Mouse (Mus musculus) gonadal fat pad, adult 2 months (tissue): Measurements from ENCODE around the gene Irak3. TPM values are rescaled to one million over a fixed set of nuclear protein-coding genes. Genes with fewer than 3 reads are reported as not detected.
"Not testable (repeated sequence)": the region's sequence is repeated elsewhere in the genome, so short reads cannot be mapped to it uniquely, and the experiment has no call there.

Source experiments
- DNase-seq: peaks from one replicate; pipeline ENCODE4 v3.0.0-alpha.2; 2012; ENCODE audit warnings: low read depth
- polyA plus RNA-seq: library from polyadenylated mRNA; depleted of rRNA; stranded (reverse); fragments of >200 nt; gene quantifications from 2 replicates; pipeline ENCODE4 v1.2.3, GENCODE M21; 2012; rRNA removed

Gene Irak3
- 4.9 and 5.4 TPM in 2 replicates for polyA plus RNA-seq

DNA sequence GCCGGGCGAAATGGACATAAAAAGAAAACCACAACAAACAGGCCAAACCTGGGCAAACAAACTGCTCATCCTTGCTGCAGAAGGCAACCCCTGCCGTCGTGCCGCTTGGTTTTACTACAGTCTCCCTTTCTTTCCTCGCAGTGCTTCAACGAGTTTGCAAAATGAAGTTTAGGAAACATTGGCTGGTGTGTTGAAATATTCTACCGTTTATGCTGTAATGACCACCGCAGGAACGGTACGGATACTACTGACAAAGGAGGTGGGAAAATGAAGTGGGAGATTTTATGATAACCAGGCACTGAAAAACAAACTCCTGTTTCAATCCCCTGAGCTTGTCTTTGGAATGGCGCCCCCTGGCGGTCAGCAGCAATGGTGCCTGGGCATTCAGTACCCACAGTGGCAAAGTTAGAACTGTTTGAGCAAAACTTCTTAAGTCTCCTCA lies at the start of gene Irak3:
Irak3 (minus strand) TSS at position 170 of the 442 bp plus-strand sequence.
- no peak for DNase-seq

DNA sequence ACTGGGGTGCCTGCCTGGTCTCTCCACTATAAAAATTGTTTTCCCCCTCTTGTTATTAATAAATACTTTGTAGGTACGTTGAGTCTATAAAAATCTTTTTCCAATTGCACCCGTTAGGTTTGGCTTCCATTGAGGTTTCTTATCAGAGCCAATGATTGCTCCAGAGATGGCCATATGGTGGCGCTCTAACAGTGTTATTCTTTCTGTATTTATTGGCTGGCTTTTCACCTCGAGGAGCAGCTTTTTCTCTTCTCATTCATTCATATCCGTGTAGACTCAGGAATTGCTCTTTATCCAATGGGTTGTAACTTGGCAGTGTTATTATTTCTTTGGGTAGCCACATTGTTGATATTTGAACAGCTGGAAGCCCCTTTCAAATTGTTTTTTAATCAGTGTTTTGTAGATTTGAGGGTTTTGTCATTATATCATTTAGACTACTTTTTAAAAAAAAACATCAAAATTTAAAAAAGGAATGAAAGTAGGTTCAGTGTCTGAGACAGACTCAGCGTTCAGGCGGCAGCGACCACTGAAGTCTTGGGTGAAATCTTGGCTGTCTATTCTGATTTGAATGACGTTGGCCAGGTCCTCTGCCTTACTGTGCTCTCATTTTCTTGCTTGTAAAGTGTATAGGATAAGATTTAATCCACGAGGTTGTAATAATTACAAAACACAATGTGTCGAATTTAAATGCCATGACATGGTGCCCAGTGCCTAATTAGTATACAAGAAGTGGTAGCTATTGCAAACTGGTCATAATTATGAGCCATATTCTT lies 49.2 kb upstream of the Irak3 start:
- DNase-seq: no peak

DNA sequence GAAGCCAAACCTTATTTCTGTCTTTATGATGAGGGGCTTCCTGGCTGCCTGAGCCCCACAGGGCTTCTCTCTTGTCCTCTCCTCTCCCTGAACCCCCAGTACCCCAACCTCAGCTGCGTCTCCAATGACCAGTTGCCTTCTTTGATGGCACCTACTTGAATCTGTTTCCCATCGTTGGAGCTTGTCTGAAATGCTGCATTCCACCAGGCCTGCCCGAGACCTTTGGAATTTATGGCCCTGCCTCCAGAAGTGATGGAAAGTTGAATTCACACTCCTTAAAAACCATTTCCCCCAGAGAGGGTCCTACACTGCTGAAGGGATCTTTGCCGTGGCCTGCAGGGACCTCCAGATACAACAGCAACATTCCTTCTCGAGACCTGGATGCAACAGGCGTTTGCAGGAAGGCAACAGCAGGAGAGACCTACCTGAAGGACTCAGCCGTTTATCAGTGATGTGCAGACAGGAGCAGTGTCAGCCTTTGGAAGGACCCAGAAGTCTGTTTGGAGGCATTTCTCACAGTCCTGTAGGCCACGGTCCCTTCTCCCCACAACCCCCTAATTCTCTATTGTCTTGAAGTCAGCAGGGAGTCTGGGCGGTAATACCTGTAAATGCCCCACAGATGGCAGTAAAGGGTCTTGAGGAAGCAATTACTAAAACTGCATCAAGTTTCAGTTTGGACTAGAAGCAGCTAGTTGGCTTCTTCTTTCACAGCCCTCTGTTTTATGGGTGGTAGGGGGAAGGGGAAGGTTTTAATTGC lies 45.2 kb upstream of the Irak3 start:
- DNase-seq: no peak

DNA sequence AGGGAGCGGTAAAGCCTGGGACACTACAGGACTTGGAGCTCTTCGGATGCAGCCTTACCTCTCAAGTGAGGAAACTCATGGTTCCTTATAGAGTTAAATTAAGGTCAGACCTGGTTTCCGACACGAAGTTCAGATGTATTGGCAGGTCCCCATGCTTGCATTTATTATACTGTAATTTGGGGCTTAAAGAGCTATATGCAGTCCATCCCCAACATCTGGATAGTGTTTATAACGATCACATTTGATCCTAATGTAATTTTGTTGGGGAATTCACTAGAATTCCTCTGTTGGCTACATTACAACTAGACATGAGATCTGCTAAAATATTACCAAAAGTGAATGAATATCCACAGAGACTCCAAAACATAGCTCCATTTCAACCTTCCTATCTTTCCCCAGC lies 43.8 kb upstream of the Irak3 start:
- DNase-seq: no peak

DNA sequence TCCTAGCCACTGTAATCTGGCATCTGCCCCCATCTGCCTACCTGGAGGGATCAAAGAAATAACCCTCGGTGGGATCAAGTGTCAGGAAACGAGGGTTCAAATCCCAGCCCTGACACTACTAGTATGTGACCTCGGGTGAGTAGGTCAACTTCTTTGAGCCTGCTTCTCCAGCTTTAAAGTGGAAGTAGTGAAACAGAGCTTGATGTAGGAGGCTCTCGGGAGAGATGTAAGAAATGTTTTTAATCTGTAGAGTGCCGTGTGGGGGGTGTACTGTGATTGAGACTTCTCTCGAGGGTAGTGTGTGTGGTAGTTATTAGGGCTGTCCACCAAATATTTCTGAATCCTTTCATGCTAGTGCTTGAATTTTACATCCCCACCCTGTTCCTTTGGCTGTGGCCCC lies 40.5 kb upstream of the Irak3 start:
- no peak for DNase-seq

DNA sequence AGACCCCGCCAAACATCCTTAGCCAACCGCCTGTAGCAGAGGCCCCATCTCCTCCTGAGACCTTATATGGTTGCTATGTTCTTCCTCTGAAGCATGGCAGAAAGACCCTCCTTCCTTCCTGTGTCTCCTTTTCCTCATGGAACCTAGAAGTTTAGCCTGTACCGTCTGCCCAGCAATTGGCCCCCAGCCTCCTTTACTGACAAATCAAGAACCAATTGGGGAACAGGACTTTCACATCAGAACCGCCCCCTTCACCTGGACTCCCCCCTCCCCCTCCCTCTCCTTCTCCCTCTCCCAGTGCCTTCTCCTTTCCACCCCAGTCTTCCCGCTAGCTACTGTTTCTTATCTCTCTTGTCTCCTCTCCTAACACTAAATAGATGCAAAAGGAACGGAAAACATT lies 37.5 kb upstream of the Irak3 start:
- no peak for DNase-seq

DNA sequence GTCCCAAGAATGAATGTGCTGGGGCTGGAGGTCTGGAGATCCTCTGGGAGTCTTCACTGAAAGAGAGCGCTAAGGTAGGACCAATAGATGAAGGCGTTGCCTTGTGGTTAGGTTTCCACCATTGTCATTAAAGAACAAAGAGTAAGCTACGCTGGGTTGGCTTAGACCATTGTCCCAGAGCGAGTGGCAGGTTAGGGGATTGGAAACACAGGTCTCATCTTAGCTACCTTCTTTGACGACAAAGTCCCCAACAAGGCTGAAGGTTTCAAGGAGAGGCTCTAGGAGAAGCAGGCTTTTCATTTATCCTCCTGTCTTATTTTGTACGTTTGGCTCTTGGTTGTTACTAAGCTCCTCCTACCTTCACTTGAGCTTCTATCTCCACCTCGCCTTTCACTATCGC lies 36.3 kb upstream of the Irak3 start:
- no peak for DNase-seq

DNA sequence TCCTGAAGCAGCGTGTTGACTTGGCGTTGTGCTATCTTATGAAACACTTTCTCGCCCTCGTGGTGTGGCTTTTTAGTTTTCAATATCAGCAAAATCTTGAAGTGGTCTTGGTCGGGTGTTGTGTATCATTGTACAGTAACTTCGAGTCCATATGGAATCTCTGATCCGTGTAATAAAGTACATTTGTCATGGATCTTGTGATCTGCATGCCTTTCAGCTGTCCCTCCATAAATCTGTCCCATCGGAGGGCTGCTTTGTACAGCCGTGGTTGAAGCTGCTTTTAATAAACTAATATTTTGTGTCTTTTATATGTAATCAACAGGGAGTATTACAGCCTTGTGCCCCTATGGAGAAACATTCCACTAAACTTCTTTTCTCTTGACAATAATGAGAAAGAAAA lies 34.9 kb upstream of the Irak3 start:
- DNase-seq: no peak

DNA sequence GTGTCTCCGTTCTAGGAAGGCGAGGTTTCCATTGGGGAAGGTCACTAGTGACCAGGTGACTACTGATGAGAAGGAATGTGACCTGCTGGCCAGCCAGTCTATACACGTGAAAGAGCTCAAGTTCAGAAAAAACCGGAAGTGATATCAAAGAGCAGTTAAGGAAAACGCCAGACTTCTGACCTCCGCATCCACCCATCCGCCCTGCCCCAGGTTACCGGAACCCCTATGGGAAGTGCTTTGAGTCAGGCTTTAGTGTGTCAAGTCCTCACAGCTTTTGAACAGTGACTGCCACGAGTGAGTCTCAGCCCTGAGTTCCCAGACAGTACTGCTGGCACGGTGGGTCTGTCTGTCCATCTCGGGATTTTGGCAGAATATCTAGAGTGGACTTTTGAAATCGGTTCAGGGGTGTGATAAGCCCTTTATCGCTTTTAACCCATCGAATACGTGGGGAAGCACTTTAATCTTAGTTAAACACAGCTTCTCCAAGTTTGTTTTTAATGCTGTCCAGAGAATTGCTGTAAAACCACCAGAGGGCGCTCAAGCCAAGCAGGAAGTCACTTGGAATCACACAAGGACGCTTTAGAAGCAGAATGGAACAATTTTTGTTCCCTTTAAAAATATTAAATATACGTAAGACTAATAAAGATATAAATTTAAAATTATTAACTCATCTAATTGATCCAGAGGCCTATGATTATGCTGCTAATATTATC lies 31.9 kb upstream of the Irak3 start:
- DNase-seq: no peak

DNA sequence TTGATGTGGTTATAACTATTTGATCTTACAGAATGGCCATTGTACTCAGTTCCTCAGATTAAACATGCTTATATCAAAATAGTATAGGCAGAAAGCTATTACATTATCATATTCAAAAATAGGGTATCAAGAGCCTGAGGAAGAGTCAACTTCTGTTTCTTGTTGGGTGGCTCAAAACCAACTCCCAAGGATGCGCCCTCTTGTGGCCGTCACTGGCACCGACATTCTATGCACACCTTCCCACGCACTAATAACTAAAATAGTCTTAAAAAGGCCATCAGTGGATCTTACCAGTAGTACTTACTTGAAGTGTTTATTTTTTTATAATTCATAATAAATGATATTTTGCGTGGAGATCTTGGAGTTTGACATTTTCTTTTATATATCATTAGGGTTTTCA lies 29.8 kb upstream of the Irak3 start:
- no peak for DNase-seq

DNA sequence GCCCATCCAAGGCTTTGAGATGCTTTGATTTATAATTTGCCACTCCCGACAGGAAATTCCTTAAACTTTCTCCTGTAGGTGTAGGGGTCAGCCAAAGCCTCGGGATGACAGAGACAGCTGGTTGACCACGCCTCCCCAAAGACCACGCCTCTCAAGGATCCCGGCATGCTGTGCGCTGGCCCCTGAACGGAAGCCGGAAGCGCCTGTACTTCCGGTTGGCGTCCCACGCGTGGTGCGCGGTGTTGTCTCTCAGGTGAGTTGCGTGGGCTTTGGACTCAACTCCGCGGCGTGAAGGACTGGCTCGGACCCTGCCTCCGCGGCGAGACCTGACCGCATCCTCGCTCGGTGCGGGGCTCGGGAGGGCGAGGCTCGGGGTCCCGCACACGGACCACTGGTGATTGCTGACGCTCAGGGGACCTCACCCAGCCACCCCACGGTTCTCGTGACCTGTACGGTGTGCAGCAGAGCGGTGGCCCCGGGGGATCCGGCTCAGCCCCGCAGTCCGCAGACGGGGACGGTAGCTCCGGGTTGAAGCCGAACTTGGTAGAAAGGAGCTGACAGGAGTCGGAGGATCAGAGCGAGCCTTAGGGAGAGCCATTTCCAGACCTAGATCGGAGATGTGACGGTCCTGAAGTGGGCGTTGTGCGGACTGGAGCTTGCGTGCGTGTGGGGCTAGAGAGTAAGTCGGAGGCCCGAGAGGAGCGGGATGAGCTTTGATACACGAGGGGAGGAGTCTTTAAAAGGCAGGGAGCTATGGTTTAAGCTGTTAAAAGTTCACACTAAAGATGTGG lies 25.1 kb upstream of the Irak3 start, which contains the start of gene Llph:
Llph (plus strand) TSS at position 200 of the 791 bp plus-strand sequence.
- DNase-seq: no peak

DNA sequence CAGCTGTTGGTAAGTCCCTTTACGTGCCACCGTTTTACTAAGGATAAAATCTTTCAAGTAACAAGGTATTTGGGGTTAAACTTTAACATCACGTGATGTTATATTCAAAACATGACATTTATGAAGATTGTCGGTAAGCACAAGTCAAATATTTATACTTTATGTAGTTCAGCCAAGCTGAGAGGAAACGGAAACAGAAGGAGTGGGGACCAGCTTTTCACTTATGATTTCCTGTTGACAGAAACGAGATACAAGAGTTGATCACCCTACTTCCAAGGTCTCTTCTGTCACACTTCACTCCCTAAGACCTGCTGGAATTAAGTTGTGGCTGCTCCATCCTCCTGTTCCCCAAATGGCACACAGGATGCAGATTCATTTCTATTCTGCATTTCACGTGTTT lies 18.8 kb upstream of the Irak3 start:
- DNase-seq: no peak

DNA sequence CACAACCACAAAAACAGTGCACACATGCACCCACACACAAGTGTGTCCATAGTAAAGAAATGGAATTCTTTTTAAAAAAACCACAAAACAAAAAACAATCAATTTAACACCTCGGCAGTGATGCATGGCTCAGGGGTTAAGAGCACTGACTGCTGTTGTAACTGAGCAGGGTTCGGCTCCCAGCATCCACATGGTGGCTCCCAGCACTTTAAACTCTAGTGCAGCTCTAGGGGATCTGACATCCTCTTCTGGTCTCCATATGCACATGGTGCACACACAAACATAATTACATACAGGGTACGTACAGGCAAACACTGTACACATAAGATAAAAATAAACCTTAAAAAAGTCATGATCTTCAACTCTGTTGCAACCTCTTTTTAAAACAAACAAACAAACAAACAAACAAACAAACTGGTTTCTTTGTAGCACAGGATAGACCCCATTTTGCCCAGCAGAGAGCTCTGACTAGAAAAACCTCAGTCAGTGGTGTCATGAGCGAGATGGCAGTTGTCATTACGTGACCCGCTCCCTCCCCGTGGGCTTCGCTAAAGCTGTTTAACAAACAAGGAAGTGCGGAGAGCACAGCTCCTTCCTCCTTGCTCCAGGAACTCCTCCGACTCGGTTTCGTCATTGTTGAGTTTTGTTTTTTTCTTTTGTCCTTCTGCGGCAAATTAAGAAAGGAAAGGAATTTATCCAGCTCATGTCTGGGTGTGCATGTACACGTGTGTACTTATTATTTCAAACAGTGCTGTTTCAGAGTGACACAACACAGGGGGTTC lies 17.8 kb upstream of the Irak3 start:
- no peak for DNase-seq

DNA sequence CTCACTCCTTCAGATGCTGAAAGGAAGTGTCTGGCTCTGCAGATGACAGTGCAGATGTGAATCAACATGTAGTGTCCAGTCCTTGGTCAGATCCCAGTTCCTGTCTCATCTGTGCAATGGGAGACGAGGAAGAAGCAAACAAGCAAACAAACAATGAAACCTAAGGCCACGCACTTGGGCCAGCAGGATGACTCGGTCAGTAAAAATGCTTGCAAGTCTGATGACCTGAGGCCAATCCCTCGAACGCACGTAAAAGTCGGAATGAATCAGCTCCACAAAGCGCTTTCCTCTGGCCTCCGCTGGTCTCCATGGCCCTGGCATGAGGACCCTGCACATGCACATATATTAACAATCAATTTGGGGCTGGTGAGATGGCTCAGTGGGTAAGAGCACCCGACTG lies 17.1 kb upstream of the Irak3 start:
- no peak for DNase-seq

DNA sequence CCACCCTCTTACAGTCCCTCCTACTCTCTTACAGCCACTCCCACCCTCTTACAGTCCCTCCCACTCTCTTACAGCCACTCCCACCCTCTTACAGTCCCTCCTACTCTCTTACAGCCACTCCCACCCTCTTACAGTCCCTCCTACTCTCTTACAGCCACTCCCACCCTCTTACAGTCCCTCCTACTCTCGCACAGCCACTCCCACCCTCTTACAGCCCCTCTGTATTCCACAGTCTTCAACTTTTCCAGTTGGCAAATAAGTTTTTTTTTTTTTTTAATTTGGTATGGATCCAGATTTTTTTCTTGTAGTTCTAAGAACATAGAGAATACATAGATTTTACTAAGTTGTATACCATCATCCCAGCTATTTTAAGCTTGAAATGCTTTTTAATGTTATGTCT lies 15.2 kb upstream of the Irak3 start:
- not testable (repeated sequence) for DNase-seq

DNA sequence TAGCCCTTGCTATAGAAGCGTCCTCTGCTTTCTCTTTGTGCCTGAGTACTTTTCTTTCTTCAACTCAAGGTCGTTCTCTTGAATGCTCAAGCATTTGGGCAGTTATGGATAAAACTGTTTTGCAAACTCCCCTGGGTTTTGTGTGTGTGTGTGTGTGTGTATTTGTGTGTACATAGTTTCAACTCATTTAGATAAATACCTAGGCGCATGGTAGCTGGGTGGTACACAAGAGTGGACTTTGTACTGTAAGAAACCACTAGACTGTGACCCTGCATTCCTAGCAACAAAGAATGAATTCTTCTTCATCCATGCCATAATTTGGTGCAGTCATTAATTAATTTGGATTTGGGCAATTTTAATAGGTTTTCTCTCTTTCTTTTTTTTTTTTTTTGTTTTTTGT lies 8.2 kb upstream of the Irak3 start:
- DNase-seq: no peak

DNA sequence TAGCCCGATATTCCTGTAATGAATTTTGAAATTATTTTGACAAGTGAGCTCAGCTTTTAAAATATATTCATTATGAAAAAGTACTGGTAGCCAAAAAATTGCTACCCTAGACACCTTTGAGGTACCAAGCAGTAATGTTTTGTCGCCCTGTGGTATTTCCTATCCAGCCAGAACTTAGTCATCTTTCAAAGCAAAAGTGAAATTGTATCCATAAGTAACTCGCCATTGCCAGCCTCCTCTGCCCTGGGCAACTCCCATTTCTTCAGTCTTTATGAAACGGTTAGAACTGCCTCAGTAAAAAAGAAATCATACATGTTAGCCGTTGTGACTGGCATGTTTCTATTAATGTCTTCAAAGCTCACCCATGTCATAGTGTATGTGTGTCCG lies 7.6 kb upstream of the Irak3 start:
- no peak for DNase-seq

DNA sequence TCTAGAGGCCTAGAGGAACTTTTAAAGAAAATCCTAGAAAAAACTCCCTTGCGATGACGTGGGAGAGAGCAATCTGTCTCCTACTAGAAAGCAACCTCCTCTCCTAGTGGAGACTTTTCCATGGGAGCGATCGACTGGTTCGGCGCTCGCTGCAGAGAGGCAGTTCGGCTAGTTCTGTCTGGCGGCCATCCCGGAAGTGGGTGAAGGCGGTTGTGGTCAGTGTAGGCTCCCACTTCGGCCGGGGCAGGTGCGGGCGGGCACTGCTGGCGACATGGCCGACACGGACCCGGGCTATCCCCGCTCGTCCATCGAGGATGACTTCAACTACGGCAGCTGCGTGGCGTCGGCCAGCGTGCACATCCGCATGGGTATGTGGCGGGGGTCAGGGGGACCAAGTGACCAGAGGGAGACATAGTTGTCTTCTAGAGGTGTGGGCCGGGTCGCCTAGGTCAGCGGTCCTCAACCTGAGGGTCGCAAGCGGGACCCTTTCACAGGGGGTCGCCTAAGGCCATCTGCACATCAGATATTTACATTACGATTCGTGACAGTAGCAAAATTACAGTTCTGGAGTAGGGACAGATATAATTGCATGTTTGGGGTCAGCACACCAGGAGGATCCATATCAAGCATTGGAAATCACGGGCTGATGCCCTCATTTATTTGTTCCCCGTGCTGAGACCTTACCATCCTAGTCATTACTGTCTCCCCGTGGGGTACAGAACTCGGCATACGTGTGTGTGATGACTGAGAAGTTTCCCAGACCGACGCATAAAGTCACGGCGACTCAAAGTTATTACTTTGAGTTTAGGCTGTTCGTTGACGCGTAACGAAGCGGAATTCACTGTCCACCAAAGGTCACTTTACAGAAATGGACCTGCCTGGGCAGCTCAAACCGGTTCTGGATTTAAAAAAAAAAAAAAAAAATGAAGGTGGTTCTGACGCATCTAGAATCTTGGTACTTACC lies 6.9 kb upstream of the Irak3 start:
- no peak for DNase-seq

DNA sequence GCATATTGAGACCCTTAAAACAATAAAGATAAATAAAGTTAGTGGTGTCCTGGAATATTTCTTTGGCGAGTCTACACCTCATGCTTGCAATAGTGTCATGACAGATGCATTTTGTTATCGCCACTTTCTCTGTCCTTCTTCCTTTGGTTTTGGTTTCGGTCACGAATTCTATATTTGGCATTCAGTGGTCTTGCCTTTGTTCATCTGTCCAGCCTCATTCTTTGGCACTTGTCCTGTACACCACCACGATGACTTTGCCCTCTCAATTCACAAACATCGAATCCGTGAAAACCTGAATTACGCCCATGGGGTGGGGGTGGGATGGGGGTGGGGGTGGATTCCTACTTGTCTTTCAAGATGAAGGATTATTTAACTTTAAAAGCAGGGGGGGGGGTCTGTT lies 6.1 kb upstream of the Irak3 start:
- DNase-seq: no peak
